Mouse (Mus musculus) CH12.LX (cell line): ENCODE data around the gene Ubald2. TPM values are rescaled to one million over a fixed set of nuclear protein-coding genes. Genes with fewer than 3 reads are reported as not detected.

Experiments
- DNase-seq: peaks from one replicate; pipeline ENCODE4 v3.0.0-alpha.2; 2013; ENCODE audit errors: extremely low read depth
- H3K27ac ChIP-seq: 2 replicates; pipeline ENCODE4 v1.5.1; 2012; ENCODE audit warnings: low read depth, mild to moderate bottlenecking, control low read depth, moderate library complexity; ENCODE audit not compliant: insufficient read depth
- H3K27me3 ChIP-seq: replicated peaks from 2 replicates; pipeline ENCODE3; 2012; ENCODE audit warnings: inconsistent platforms
- H3K36me3 ChIP-seq, 2 experiments: replicated peaks in 1 of 2; 2 replicates each; pipeline versions ENCODE3 to v1.6.1; 2012; ENCODE audit warnings: inconsistent platforms in 1 of 2, low read length in 1 of 2, mild to moderate bottlenecking in 1 of 2, mixed read lengths in 1 of 2, moderate library complexity in 1 of 2; ENCODE audit not compliant: control insufficient read depth in 1 of 2, insufficient read depth in 1 of 2
- H3K4me1 ChIP-seq, 2 experiments: 2 replicates each; pipeline ENCODE4 v1.6.1; 2012; ENCODE audit warnings: inconsistent platforms in 1 of 2, moderate library complexity in 1 of 2; ENCODE audit not compliant: insufficient read depth in 2 of 2, control insufficient read depth in 1 of 2
- H3K4me2 ChIP-seq: 2 replicates; pipeline ENCODE4 v1.6.1; 2012; ENCODE audit warnings: low read depth, mild to moderate bottlenecking, control low read depth; ENCODE audit not compliant: poor library complexity, insufficient read depth, severe bottlenecking
- H3K4me3 ChIP-seq, 3 experiments: fragments of 150-350 bp in 1 of 3; sonication (generic) in 1 of 3; replicated peaks in 1 of 3; 2 replicates each; pipeline versions ENCODE3 to v1.5.1; 2011 to 2012; ENCODE audit warnings: low read depth in 2 of 3, low read length in 2 of 3, mild to moderate bottlenecking in 2 of 3, moderate library complexity in 2 of 3, control low read depth in 1 of 3, improper control_type of control experiment in 1 of 3, inconsistent platforms in 1 of 3, mixed read lengths in 1 of 3; ENCODE audit not compliant: poor library complexity in 1 of 3
- H3K79me2 ChIP-seq: replicated peaks from 2 replicates; pipeline ENCODE4 v1.6.1; 2012; ENCODE audit warnings: mild to moderate bottlenecking, moderate library complexity; ENCODE audit not compliant: control insufficient read depth, poor library complexity, insufficient read depth, severe bottlenecking; ENCODE audit errors: extremely low read depth
- H3K9ac ChIP-seq: 2 replicates; pipeline ENCODE4 v1.6.1; 2012; ENCODE audit warnings: low read depth, mild to moderate bottlenecking, control low read depth, moderate library complexity; ENCODE audit not compliant: insufficient read depth
- H3K9me3 ChIP-seq: replicated peaks from 2 replicates; pipeline ENCODE3; 2012; ENCODE audit warnings: low read length, inconsistent platforms, mixed read lengths
- CHD2 ChIP-seq: IDR thresholded peaks from 2 replicates; pipeline ENCODE4 v1.6.1; 2011; ENCODE audit warnings: low read length, improper control_type of control experiment
- E2F4 ChIP-seq: IDR thresholded peaks from 2 replicates; pipeline ENCODE4 v1.6.1; 2011; ENCODE audit warnings: low read depth, low read length, improper control_type of control experiment; ENCODE audit not compliant: insufficient replicate concordance
- ELF1 ChIP-seq: IDR thresholded peaks from 2 replicates; pipeline ENCODE4 v1.6.1; 2014; ENCODE audit warnings: low read depth, mild to moderate bottlenecking, inconsistent platforms, low read length, improper control_type of control experiment
- ETS1 ChIP-seq: conservative IDR thresholded peaks from 2 replicates; pipeline ENCODE4 v1.6.1; 2012; ENCODE audit warnings: low read depth, mild to moderate bottlenecking, inconsistent platforms, low read length, improper control_type of control experiment, moderate library complexity
- GABPA ChIP-seq: IDR thresholded peaks from 2 replicates; pipeline ENCODE4 v1.6.1; 2012; ENCODE audit warnings: low read depth, low read length, improper control_type of control experiment, inconsistent platforms; ENCODE audit not compliant: insufficient replicate concordance
- HCFC1 ChIP-seq: IDR thresholded peaks from 2 replicates; pipeline ENCODE4 v1.6.1; 2012; ENCODE audit warnings: low read depth, mild to moderate bottlenecking, inconsistent platforms, low read length, improper control_type of control experiment
- JUN ChIP-seq: IDR thresholded peaks from 2 replicates; pipeline ENCODE4 v1.6.1; 2011; ENCODE audit warnings: low read depth, mild to moderate bottlenecking, low read length, improper control_type of control experiment, moderate library complexity; ENCODE audit not compliant: insufficient read depth
- KAT2A ChIP-seq: IDR thresholded peaks from 2 replicates; pipeline ENCODE4 v1.6.1; 2012; ENCODE audit warnings: low read length, improper control_type of control experiment, inconsistent platforms; ENCODE audit not compliant: insufficient replicate concordance
- MAZ ChIP-seq: IDR thresholded peaks from 2 replicates; pipeline ENCODE4 v1.6.1; 2012; ENCODE audit warnings: low read depth, mild to moderate bottlenecking, inconsistent platforms, low read length, improper control_type of control experiment, moderate library complexity
- MEF2A ChIP-seq: IDR thresholded peaks from 2 replicates; pipeline ENCODE4 v1.6.1; 2014; ENCODE audit warnings: low read depth, mild to moderate bottlenecking, inconsistent platforms, low read length, improper control_type of control experiment, borderline replicate concordance
- NELFE ChIP-seq: IDR thresholded peaks from 2 replicates; pipeline ENCODE4 v1.6.1; 2011; ENCODE audit warnings: low read depth, low read length, improper control_type of control experiment
- NRF1 ChIP-seq: IDR thresholded peaks from 2 replicates; pipeline ENCODE4 v1.6.1; 2014; ENCODE audit warnings: low read depth, mild to moderate bottlenecking, inconsistent platforms, low read length, improper control_type of control experiment, moderate library complexity
- PAX5 ChIP-seq: IDR thresholded peaks from 2 replicates; pipeline ENCODE4 v1.6.1; 2012; ENCODE audit warnings: low read length, inconsistent platforms, mixed read lengths
- POLR2A ChIP-seq: IDR thresholded peaks from 2 replicates; pipeline ENCODE4 v1.6.1; 2011; ENCODE audit warnings: low read depth, mild to moderate bottlenecking, improper control_type of control experiment, low read length
- RCOR1 ChIP-seq: conservative IDR thresholded peaks from 2 replicates; pipeline ENCODE4 v1.6.1; 2012; ENCODE audit warnings: low read depth, mild to moderate bottlenecking, inconsistent platforms, low read length, improper control_type of control experiment
- SIN3A ChIP-seq: IDR thresholded peaks from 2 replicates; pipeline ENCODE4 v1.6.1; 2012; ENCODE audit warnings: low read length, improper control_type of control experiment, inconsistent platforms
- TBP ChIP-seq: conservative IDR thresholded peaks from 2 replicates; pipeline ENCODE4 v1.6.1; 2011; ENCODE audit warnings: low read depth, low read length, improper control_type of control experiment
- TCF12 ChIP-seq: IDR thresholded peaks from 2 replicates; pipeline ENCODE4 v1.6.1; 2014; ENCODE audit warnings: low read depth, mild to moderate bottlenecking, inconsistent platforms, low read length, improper control_type of control experiment
- UBTF ChIP-seq: IDR thresholded peaks from 2 replicates; pipeline ENCODE4 v1.6.1; 2012; ENCODE audit warnings: low read depth, mild to moderate bottlenecking, inconsistent platforms, low read length, improper control_type of control experiment, moderate library complexity
- USF1 ChIP-seq: IDR thresholded peaks from 2 replicates; pipeline ENCODE4 v1.6.1; 2014; ENCODE audit warnings: low read depth, mild to moderate bottlenecking, inconsistent platforms, low read length, improper control_type of control experiment
- USF2 ChIP-seq: conservative IDR thresholded peaks from 2 replicates; pipeline ENCODE4 v1.6.1; 2011; ENCODE audit warnings: low read depth, low read length, improper control_type of control experiment
- ZC3H11A ChIP-seq: IDR thresholded peaks from 2 replicates; pipeline ENCODE4 v1.6.1; 2012; ENCODE audit warnings: low read depth, mild to moderate bottlenecking, inconsistent platforms, low read length, improper control_type of control experiment
- ZNF384 ChIP-seq: IDR thresholded peaks from 2 replicates; pipeline ENCODE4 v1.6.1; 2012; ENCODE audit warnings: low read depth, low read length, improper control_type of control experiment, inconsistent platforms
- dilution Hi-C: fragments of 300-500 bp; cut with MboI; formaldehyde crosslinking; loops from 2 replicates; pipeline ENCODE4 v1.14.3; 2020; ENCODE audit warnings: low sequenced_read_pairs; ENCODE audit not compliant: extremely low pct_unique_long_range_greater_than_20kb, extremely low pct_ligation_motif_present
- in situ Hi-C: fragments of 300-500 bp; cut with MboI; formaldehyde crosslinking; loops from 3 replicates; pipeline ENCODE4 v1.14.3; 2019; ENCODE audit warnings: low sequenced_read_pairs, low pct_ligation_motif_present, low pct_unique_long_range_greater_than_20kb, mixed read lengths
- polyA plus RNA-seq: library from polyadenylated mRNA; unstranded; fragments of >175 nt; gene quantifications from 2 replicates; pipeline ENCODE4 v1.2.1, GENCODE M21; 2012; ENCODE audit warnings: low read depth; ENCODE audit not compliant: insufficient read length
- total RNA-seq, 2 experiments: library from RNA; depleted of rRNA; stranded (reverse); fragments of 300-350 nt in 1 of 2; fragments of >200 nt in 1 of 2; gene quantifications; 2 replicates each; pipeline ENCODE4 v1.2.3; 2012 to 2014

The Ubald2 gene
- total and polyA plus RNA-seq, 3 experiments = 228 to 436 (median 336) TPM

DNA sequence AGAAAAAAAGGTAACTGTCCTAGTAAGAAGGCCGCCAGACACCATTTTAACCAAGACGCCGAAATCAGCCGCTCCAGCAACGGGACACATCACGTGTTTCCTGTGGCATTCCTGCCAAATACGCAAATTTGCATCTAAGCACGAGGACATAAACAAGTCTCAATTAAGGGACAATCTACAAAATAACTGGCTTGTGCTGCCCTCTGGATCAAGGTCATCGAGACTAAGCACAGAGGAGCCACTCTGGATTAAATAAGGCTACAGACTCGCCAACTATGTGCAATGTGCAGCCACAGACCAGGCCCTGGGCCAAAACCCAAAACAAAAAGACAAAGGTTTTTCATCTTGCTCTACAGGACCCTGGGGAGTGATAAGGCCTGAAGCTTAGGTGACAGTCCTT, 42.1 kb downstream of the Ubald2 start:
- no peak overlapping the region for H3K9ac ChIP-seq
- no peak for DNase-seq
- in situ Hi-C loops = no loop called here
- no peaks in the 10 kb centered on the region for H3K27me3 ChIP-seq
- H3K36me3 ChIP-seq = peaks cover 93 to 98% of the 10 kb centered on the region in 2 experiments
- TF ChIP-seq GABPA (no peak), NRF1 (no peak), ZNF384 (no peak), USF2 (no peak), POLR2A (no peak), TBP (no peak)
- H3K27ac ChIP-seq = no peak overlapping the region
- dilution Hi-C loops = no loop called here
- no peaks in the 10 kb centered on the region for H3K79me2 ChIP-seq
- no peak overlapping the region for H3K4me3 ChIP-seq
- H3K4me1 ChIP-seq = no peaks in the 10 kb centered on the region
- no peak overlapping the region for H3K4me2 ChIP-seq
- no peaks in the 10 kb centered on the region for H3K9me3 ChIP-seq

GRCm38 (mm10) chr11:116476696-116477095, 42.8 kb downstream of the Ubald2 start:
- Histone ChIP-seq H3K4me1 (no peaks in the 10 kb centered on the region), H3K9ac (no peak overlapping the region), H3K9me3 (no peaks in the 10 kb centered on the region), H3K4me3 (no peak overlapping the region), H3K4me2 (no peak overlapping the region), H3K27ac (no peak overlapping the region)
- no peak for DNase-seq
- in situ Hi-C loops = no loop called here
- TF ChIP-seq PAX5 (no peak), E2F4 (no peak), CHD2 (no peak), ELF1 (no peak), ETS1 (no peak), NELFE (no peak), SIN3A (no peak), USF1 (no peak), MAZ (no peak), TBP (no peak), UBTF (no peak), HCFC1 (no peak), RCOR1 (no peak), MEF2A (no peak), ZC3H11A (no peak), JUN (no peak), TCF12 (no peak), KAT2A (no peak)
- TF ChIP-seq, all 38 proteins: peak for 0
- no peaks in the 10 kb centered on the region for H3K79me2 ChIP-seq
- H3K36me3 ChIP-seq = peaks cover 93 to 98% of the 10 kb centered on the region in 2 experiments
- dilution Hi-C loops = no loop called here
- no peaks in the 10 kb centered on the region for H3K27me3 ChIP-seq
